Mouse (Mus musculus): ENCODE data around the gene Shkbp1. TPM values are rescaled to one million over a fixed set of nuclear protein-coding genes. Genes with fewer than 3 reads are reported as not detected.
A peak's percentile ranks its signal among the peaks of the same experiment; 100 is the strongest.

The Shkbp1 gene
- polyA plus RNA-seq, 1 experiment from 2014 or later: 34.1 TPM

- peaks cover 11% of the 10 kb centered on the region for H3K4me1 ChIP-seq (replicated peaks; ENCODE audit: insufficient read depth, low read length)
- WGBS: 96% methylated on average over 11 of the region's 11 CpGs
- no peak overlapping the region for H3K4me2 ChIP-seq (ENCODE audit: low read length)
- ATAC-seq (replicated peaks; ENCODE audit: low FRiP score, low read depth) (no peak), DNase-seq (ENCODE audit: low spot score) (no peak)
- H3K27ac ChIP-seq: no peak overlapping the region
- no peak overlapping the region for H3K9ac ChIP-seq (ENCODE audit: low read depth, low read length)
- H3K27me3 ChIP-seq (ENCODE audit: insufficient read depth, low read length): no peaks in the 10 kb centered on the region; the same call in 1 of the 2 replicates
- TF ChIP-seq CTCF (IDR thresholded peaks at IDR 0.05; ENCODE audit: low read depth): no peak
- no peak overlapping the region for H3K4me3 ChIP-seq (replicated peaks; ENCODE audit: low read depth, low read length)
- no peaks in the 10 kb centered on the region for H3K9me3 ChIP-seq (replicated peaks; ENCODE audit: low read length)
- 0 out of 2 replicates have a peak, but pooled peaks cover 2% of the 10 kb centered on the region for H3K36me3 ChIP-seq (ENCODE audit: insufficient read depth, low read length)
Observed at GRCm38 (mm10) chr7:27324161-27324560, 31.7 kb downstream of the Shkbp1 start.

GRCm38 (mm10) chr7:27323001-27323400 is 32.8 kb downstream of the Shkbp1 start:
- H3K9ac ChIP-seq (ENCODE audit: low read depth, low read length): no peak overlapping the region
- peaks cover 11% of the 10 kb centered on the region for H3K4me1 ChIP-seq (replicated peaks; ENCODE audit: insufficient read depth, low read length)
- DNase-seq (ENCODE audit: low spot score) (no peak), ATAC-seq (replicated peaks; ENCODE audit: low FRiP score, low read depth) (no peak)
- H3K27me3 ChIP-seq (ENCODE audit: insufficient read depth, low read length): no peaks in the 10 kb centered on the region
- no peak for TF ChIP-seq CTCF (IDR thresholded peaks at IDR 0.05; ENCODE audit: low read depth)
- H3K36me3 ChIP-seq (ENCODE audit: insufficient read depth, low read length): 0 out of 2 replicates have a peak, but pooled peaks cover 3% of the 10 kb centered on the region
- H3K4me2 ChIP-seq (ENCODE audit: low read length): no peak overlapping the region
- H3K27ac ChIP-seq: no peak overlapping the region
- no peaks in the 10 kb centered on the region for H3K9me3 ChIP-seq (replicated peaks; ENCODE audit: low read length)
- 94% methylated on average over 5 of the region's 5 CpGs for WGBS
- H3K4me3 ChIP-seq (replicated peaks; ENCODE audit: low read depth, low read length): no peak overlapping the region

- no peak overlapping the region for H3K4me2 ChIP-seq (ENCODE audit: low read length)
- 30% methylated on average over 13 of the region's 13 CpGs for WGBS
- H3K4me3 ChIP-seq (replicated peaks; ENCODE audit: low read depth, low read length): no peak overlapping the region
- H3K36me3 ChIP-seq (ENCODE audit: insufficient read depth, low read length): 0 out of 2 replicates have a peak, but pooled peaks cover 3% of the 10 kb centered on the region
- ATAC-seq (replicated peaks; ENCODE audit: low FRiP score, low read depth) (no peak), DNase-seq (ENCODE audit: low spot score) (no peak)
- H3K4me1 ChIP-seq (replicated peaks; ENCODE audit: insufficient read depth, low read length): peaks cover 11% of the 10 kb centered on the region
- TF ChIP-seq CTCF (IDR thresholded peaks at IDR 0.05; ENCODE audit: low read depth): no peak
- H3K9ac ChIP-seq (ENCODE audit: low read depth, low read length): no peak overlapping the region
- H3K9me3 ChIP-seq (replicated peaks; ENCODE audit: low read length): no peaks in the 10 kb centered on the region
- H3K27ac ChIP-seq: no peak overlapping the region
- H3K27me3 ChIP-seq (ENCODE audit: insufficient read depth, low read length): no peaks in the 10 kb centered on the region
Observed at GRCm38 (mm10) chr7:27322291-27322690, 33.5 kb downstream of the Shkbp1 start.

GRCm38 (mm10) chr7:27319411-27319810 is 36.4 kb downstream of the Shkbp1 start:
- no peak for TF ChIP-seq CTCF (IDR thresholded peaks at IDR 0.05; ENCODE audit: low read depth)
- ATAC-seq (replicated peaks; ENCODE audit: low FRiP score, low read depth) (no peak), DNase-seq (ENCODE audit: low spot score) (no peak)
- Histone ChIP-seq H3K27ac (no peak overlapping the region), H3K27me3 (ENCODE audit: insufficient read depth, low read length) (no peaks in the 10 kb centered on the region), H3K9me3 (replicated peaks; ENCODE audit: low read length) (no peaks in the 10 kb centered on the region), H3K9ac (ENCODE audit: low read depth, low read length) (no peak overlapping the region), H3K36me3 (ENCODE audit: insufficient read depth, low read length) (0 out of 2 replicates have a peak, but pooled peaks cover 3% of the 10 kb centered on the region), H3K4me3 (replicated peaks; ENCODE audit: low read depth, low read length) (no peak overlapping the region), H3K4me2 (ENCODE audit: low read length) (no peak overlapping the region), H3K4me1 (replicated peaks; ENCODE audit: insufficient read depth, low read length) (no peaks in the 10 kb centered on the region)
- WGBS: 91% methylated on average over 22 of the region's 22 CpGs

GRCm38 (mm10) chr7:27315958-27316357 is 39.9 kb downstream of the Shkbp1 start:
- Histone ChIP-seq H3K9me3 (replicated peaks; ENCODE audit: low read length) (no peaks in the 10 kb centered on the region), H3K9ac (ENCODE audit: low read depth, low read length) (no peak overlapping the region), H3K4me3 (replicated peaks; ENCODE audit: low read depth, low read length) (no peak overlapping the region), H3K36me3 (ENCODE audit: insufficient read depth, low read length) (0 out of 2 replicates have a peak, but pooled peaks cover 3% of the 10 kb centered on the region), H3K27me3 (ENCODE audit: insufficient read depth, low read length) (no peaks in the 10 kb centered on the region), H3K27ac (no peak overlapping the region), H3K4me1 (replicated peaks; ENCODE audit: insufficient read depth, low read length) (no peaks in the 10 kb centered on the region), H3K4me2 (ENCODE audit: low read length) (no peak overlapping the region)
- 30% methylated on average over 7 of the region's 7 CpGs for WGBS
- no peak for TF ChIP-seq CTCF (IDR thresholded peaks at IDR 0.05; ENCODE audit: low read depth)
- peak; percentile 77 for ATAC-seq (replicated peaks; ENCODE audit: low FRiP score, low read depth)
- peak; percentile 51 for DNase-seq (ENCODE audit: low spot score)

GRCm38 (mm10) chr7:27314393-27314792 is 41.4 kb downstream of the Shkbp1 start:
- Histone ChIP-seq H3K27me3 (ENCODE audit: insufficient read depth, low read length) (no peaks in the 10 kb centered on the region), H3K4me3 (replicated peaks; ENCODE audit: low read depth, low read length) (no peak overlapping the region), H3K4me1 (replicated peaks; ENCODE audit: insufficient read depth, low read length) (peaks cover 7% of the 10 kb centered on the region; the same call in 1 of the 2 replicates), H3K9me3 (replicated peaks; ENCODE audit: low read length) (no peaks in the 10 kb centered on the region), H3K4me2 (ENCODE audit: low read length) (no peak overlapping the region), H3K27ac (no peak overlapping the region), H3K9ac (ENCODE audit: low read depth, low read length) (no peak overlapping the region), H3K36me3 (ENCODE audit: insufficient read depth, low read length) (0 out of 2 replicates have a peak, but pooled peaks cover 2% of the 10 kb centered on the region)
- peak; percentile 28; the same call in 1 of the 2 replicates for TF ChIP-seq CTCF (IDR thresholded peaks at IDR 0.05; ENCODE audit: low read depth)
- DNase-seq (ENCODE audit: low spot score) (no peak), ATAC-seq (replicated peaks; ENCODE audit: low FRiP score, low read depth) (no peak)
- 93% methylated on average over 3 of the region's 3 CpGs for WGBS
